Mouse (Mus musculus): ENCODE data around the gene Nbea. TPM values are rescaled to one million over a fixed set of nuclear protein-coding genes. Genes with fewer than 3 reads are reported as not detected.

Nbea gene
- total RNA-seq, 4 experiments from 2014 or later, result 150 to 189 (median 170) TPM

DNA sequence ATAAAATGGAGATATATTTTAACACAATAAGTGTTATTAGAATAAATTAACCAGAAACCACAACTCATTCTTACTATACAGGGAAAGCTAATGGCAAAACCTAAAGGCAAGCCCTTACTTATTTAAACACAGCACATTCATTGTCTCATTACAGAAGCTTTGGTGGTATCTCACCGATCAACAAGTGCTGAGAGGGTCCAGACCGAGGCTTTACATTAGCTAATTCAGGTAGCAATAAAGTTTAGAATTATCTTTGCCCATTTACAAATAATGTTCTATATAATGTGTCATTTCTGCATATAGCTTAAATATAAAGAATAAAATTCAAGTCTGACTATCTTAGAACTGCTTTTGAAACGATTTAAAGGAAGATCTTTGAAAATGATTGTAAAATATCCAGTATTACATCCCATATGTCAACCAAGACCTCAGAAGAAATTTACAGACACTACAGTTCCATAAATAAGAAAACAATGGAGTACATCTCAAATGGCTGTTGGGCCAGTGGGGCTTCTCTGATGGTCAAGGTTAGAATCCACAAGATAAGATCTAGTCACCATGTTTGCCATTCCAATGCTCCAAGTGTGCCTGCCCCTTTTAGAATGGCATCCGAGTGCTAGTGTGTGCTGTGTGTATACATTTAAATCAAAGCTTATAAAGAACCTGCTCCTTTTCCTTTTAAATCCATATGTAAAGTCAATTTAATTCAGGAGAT is 398.1 kb downstream of the Nbea start:
- no peak for DNase-seq (ENCODE audit: low spot score in 2 of 2)

DNA sequence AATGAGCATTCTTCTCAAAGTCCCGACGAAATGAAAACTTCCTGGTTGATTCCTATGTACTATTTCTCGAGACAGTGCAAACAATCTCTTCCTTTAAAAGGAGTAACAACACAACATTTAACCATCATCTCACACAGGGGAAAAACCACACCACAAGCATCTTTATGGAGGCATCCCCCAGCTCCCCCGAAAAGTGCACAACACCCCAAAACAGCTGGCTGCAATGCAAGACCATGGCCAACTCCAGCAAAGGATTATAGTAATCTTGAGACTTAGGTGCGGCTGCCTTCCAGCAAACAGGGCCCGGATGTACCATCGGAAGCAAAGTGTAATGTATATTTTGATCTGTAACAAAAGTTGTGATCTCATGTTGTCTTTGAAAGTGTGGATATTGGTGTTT is 399.4 kb downstream of the Nbea start:
- DNase-seq (ENCODE audit: low spot score in 2 of 2), result no peak

DNA sequence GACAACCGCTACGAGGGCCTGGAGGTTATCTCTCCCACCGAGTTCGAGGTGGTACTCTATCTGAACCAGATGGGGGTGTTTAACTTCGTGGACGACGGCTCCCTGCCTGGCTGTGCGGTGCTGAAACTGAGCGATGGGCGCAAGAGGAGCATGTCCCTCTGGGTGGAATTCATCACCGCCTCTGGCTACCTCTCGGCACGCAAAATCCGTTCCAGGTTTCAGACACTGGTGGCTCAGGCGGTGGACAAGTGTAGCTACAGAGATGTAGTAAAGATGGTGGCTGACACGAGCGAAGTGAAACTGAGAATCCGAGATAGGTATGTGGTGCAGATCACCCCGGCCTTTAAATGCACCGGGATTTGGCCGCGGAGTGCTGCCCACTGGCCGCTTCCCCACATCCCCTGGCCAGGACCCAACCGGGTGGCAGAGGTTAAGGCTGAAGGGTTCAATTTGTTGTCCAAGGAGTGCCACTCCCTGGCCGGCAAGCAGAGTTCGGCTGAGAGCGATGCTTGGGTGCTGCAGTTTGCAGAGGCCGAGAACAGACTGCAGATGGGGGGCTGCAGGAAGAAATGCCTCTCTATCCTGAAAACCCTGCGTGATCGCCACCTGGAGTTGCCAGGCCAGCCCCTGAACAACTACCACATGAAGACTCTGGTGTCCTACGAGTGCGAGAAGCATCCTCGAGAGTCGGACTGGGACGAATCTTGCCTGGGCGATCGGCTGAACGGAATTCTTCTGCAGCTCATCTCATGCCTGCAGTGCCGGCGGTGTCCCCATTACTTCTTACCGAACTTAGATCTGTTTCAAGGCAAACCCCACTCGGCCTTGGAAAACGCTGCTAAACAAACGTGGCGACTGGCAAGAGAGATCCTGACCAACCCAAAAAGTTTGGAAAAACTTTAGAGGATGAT is 400.1 kb downstream of the Nbea start:
- no peak for DNase-seq (ENCODE audit: low spot score in 2 of 2)

DNA sequence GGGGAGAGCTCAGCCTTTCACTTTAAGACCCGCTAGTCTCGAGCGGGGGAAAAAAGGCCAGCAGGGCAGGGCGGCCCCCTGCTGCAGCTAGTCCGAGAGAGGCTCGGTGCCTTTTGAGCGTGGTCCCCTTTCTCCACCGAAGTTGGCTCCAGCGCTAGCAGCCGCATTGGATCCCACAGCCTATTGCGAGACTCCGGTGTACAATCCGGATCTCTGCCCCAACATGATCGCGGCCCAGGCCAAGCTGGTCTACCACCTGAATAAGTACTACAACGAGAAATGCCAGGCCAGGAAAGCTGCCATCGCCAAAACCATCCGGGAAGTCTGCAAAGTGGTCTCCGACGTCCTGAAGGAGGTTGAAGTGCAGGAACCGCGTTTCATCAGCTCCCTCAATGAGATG is 400.7 kb downstream of the Nbea start:
- DNase-seq (ENCODE audit: low spot score in 2 of 2), result no peak

DNA sequence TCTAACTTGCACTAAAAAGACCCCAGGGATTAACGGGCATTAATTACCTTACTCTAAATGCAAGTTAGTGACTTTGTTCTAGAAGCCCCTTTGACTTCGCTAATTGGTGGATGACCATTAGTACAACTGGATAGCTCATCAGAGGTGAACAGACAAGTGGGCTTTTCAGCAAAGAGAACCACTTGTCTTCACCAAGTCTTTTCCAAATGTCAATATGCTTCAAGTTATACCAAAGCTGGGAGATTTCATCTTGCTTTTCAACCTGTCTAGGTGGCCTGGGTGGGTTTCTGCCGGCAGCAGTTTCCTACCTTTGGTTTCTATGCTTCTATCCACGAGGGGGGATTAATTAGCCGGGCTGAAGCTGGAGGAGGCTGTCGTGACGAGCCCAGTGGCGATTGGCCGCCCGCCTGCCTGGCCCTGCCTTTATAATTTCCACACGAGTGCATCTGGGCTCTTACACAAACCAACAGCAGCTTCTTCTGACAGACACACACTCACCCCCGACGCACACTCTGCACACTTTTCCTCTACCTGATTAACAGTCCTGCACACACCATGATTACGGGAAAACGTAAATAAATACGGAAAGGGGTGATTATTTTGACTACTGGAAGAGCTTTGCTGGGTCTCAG is 401.3 kb downstream of the Nbea start, which contains the start of gene Mab21l1:
Gene Mab21l1 (plus strand): TSS at position 455 of the 632 bp plus-strand sequence.
- DNase-seq (ENCODE audit: low spot score in 2 of 2), result no peak

DNA sequence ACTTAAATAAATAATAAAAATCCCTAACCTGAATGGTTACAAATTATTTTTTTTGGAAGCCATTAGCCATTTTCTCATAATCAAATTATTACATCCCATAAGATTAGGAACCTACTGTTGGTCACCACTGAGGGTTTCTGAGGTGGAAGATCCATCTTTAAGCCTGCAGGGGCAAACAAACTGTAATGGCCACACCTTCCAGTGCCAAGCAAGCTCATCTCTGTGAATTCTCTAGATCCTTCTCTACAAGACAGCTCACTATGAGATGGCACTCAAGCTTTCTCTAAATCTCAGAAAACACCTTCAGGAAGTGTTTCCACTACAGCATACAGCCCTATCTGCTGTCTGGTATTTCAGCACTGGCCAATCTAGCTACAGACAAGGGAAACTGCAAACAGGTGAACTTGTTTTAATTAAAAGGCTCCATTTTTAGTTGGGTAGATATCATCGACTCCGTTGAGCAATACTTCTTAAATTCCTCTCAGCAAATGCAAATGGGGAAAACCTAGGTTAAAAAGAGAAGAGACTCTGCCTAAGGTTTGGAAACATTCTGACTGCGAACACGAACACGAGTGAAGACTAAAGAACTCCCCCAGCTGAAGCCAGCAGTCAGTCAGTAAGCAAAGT is 402.0 kb downstream of the Nbea start:
- no peak for DNase-seq (ENCODE audit: low spot score in 2 of 2)

DNA sequence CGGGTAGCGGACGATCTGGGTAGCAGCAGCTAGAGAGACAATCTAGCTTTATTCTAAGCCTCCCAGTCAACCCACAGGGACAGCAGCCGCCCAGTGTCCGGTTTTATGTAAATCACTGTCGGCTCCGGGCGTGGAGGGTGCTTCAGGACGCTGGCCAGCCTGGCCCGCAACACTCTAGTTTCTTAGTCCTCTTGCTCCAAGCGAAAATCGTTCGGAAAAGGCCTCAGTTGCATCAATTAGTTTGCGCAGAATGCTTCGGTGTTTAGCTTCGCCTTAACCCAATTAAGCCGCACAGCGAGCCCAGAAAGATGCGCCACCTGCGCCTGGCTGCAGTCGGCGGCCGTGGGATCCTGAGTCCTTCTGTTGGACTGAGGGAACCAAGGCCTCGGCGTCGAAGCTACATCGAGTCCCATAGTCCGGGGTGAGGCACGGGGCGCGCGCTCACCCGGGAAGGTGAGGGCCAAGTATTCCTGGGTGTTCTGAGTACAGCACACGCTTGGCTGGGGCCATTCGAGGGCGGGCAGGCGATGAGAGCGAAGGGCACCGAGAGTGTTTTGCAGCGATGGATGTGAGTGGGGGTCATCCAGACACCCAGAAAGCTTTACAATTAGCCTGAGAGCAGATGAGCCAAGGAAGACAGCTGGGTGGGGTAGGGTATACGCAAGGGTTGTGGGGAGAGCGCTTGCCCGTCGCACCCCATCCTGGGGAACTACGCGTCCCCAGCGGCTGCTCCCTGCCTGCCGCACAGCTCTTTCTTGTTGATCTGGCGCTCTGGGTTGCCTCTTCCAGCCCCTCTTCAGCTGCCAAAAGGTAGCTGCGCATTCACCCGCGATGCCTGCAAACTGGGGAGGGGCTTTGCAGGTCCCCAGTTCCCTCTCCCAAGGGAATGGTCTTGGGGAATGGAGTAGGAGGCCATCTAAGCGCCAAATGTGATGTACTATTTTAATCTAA is 403.1 kb downstream of the Nbea start:
- DNase-seq (ENCODE audit: low spot score in 2 of 2), result no peak

DNA sequence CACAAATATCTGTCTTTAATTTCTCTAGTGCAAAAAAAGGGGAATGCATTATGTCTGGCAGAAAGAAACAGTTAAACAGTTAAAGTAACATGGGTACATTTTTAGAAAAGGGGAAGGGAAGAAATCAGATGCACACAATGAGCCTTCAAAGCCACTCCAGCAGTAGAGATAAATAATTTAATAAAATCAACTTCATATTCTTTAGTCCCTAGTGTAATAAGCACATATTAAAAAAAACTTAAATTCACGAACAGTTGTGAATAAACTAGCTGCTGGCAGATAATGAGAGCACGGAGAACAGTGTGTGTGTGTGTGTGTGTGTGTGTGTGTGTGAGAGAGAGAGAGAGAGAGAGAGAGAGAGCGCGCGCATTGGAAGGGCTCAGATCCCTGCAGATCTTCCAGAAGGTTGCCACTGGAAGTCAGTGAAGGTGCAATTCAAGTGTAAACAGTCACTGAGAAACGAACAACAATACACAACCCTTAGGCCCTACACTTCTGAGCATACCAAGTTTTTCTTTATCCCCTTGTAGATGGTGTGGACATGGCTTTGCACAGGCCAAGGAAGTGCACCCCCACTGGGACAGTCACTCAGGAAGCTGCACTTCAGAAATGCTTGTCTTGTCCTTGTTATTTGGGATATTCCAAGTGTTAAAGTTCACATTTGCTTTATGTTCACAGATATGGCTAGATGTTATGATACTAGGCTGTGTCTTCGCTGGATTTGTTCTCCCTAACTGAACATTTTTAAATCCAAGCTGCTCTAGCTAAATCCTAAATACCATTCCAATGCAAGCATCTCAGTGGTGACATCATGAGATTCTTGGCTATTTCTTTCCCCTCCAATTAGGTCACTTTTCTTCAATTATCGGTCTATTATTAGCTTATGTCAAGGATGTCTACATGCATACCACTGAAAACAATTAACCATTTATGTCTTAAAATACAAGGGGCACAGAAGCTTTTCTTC is 404.5 kb downstream of the Nbea start:
- no peak for DNase-seq (ENCODE audit: low spot score in 2 of 2)

DNA sequence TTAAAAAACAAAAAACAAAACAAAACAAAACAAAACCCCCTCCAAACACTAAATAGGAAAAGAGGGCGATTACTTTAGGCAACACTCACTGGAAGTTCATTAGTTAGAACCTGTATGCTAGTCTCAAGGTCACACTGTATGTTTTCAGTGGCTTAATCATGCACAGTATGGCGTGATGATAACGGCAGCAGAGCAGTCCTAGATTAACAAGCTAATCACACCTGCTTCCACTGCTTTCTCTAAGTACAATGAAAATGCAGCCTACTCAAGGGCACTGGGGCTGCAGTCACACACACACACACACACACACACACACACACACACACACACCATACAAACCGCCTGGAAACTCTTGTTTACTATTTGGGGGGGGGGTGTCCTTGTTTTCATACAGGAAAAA is 406.0 kb downstream of the Nbea start:
- DNase-seq (ENCODE audit: low spot score in 2 of 2), result no peak

DNA sequence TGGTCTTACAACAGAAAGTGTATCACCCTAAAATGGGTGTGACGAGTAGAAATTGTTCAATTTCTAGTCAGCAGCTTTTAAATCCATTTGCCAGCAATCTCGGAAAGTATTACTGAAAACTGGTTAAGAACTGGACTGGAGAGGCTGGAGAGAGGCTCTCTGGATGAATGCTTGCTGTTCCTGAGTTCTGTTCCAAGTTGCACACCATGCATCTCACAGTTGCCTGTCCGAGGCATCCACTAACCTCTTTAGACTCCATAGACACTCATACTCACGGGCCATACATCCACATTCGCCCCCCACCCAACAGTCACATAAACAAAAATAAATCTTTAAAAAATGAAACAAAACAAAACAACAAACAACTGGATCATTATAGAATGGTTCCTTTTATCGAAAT is 407.7 kb downstream of the Nbea start:
- DNase-seq (ENCODE audit: low spot score in 2 of 2), result no peak

DNA sequence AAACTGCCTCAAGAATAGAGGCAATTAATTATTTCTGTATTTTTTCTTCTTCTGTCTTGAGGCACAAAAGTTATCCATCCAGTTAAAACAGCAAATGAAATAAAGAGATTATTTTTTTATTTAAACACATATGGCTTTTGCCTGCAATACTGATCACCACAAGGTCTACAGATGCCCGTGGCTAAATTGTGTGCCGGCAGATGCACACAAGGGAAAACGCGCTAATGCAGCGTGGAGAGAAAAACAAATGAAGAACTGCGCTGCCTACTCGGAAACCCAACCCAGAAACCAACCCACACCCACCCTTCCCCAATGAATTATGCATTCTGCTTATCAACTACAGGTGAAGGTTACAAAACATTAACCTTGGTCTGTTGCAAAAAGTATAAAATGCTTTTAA is 408.3 kb downstream of the Nbea start:
- DNase-seq (ENCODE audit: low spot score in 2 of 2), result no peak

DNA sequence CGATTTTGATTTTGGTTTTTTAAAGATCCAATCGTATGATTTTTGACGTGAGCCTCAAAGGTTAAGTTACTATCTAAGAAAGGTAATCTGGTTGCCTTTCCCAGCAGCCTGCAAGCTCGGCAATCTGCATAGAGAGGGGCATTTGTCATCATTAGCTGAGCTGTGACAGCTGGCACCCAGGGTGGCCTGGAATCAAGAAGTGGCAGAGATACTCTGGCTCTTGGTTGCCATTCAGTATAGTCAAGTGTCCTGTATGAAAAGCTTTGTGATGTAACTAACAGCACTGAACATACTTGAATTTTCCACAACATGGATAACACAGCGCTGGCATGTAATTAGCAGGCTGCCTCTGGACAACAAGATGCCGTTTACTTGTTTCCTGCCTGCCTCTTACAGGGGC is 409.3 kb downstream of the Nbea start:
- no peak for DNase-seq (ENCODE audit: low spot score in 2 of 2)

DNA sequence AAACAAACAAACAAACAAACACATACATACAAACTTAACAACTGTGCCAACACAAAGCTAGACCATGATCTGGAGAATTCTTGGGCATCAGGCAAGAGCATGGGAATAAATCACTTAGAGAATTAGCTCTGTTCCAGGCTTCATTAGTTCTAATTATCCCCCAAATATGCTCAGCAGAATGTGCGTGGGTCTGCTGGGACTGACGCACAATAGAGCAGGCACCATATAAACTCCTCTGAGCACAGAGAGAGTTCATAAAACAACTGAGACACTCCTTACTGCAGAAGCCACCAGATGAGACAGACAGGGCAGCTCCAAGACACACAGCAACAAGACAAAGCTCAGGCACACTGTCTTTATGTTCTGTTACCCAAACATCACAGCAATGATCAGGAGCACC is 414.2 kb downstream of the Nbea start:
- DNase-seq (ENCODE audit: low spot score in 2 of 2), result no peak

DNA sequence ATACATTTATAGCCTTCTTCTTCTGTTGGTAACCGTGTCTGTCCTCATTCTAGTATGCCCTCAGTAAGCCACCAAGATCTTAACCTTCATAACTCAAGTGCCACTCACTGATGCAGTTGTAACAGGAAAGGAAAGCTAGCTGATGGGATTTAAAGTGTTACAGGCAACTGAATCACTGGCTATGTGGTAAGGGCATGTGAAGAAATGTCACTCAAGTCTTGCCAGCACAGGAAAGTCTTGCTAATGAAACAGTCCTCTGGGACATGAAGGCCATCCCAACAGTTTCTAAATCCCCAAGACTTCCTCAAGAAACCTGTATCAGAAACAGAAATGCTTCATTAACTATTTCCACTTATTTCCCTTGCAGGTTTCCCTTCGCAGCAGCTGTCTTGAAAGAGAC is 414.8 kb downstream of the Nbea start:
- DNase-seq (ENCODE audit: low spot score in 2 of 2), result no peak

DNA sequence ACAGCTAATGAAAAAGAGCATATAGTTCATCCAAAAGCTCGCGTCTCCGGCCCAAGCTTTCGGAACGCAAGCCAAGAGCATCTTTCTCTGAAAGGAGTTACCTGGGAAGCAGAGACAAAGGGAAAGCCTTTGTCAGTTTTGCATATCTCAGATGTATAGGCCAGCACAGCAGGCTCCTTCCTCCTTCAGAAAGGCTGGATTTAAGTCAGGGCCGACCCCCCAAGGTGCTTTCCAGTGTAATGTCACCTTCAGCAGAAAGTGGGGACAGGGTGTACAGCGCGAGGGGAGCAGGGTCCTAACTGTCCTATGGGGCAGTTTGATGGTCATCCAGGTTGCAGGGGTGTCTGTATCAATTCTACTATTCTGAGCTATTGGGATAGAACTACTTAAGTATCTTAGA is 419.9 kb downstream of the Nbea start:
- DNase-seq (ENCODE audit: low spot score in 2 of 2), result no peak

DNA sequence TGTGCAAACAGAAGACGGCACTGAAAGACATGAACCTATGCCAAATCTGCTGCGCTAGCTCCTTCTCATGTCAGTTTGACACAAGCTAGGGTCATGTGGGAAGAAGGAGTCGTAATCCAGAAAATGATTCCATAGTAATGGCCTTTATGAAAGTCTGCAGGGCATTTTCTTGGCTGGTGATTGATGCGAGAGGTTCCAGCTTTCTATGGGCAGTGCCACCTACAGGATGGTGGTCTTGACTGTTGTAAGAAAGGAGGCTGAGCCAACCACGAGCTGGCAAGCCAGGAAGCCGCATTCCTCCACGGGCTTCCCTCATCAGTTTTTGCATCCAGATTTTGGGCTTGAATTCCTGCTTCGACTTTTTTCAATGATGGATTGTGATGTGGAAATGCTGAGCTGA is 425.2 kb downstream of the Nbea start:
- DNase-seq (ENCODE audit: low spot score in 2 of 2), result no peak

DNA sequence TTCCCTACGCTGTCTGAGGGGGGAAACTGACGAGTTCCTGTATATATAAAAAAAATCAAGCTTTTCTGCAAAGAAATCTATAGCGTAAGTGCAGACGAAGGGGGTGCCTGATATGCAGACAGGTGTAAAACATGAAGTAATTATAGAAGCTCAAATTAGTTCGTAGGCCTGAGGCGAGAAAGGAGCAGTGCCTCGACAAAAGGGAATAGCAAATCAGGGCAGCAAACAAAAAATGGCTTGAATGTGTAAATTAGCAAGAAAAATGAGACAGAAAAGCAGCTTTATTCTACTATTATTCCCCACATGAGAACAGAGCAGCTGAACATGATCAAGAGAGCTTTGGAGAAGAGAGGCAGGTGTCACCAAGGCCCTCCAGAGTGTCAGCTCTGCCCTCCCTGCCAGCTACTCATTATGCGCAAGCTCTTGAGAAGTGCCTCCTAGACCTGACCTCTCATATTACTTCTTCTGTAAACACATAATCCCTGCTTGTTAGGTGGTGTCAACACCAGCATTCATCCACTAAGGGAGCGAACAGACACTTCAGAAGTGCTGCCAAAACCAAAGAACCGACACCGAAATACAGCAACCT is 426.8 kb downstream of the Nbea start:
- DNase-seq (ENCODE audit: low spot score in 2 of 2), result no peak

DNA sequence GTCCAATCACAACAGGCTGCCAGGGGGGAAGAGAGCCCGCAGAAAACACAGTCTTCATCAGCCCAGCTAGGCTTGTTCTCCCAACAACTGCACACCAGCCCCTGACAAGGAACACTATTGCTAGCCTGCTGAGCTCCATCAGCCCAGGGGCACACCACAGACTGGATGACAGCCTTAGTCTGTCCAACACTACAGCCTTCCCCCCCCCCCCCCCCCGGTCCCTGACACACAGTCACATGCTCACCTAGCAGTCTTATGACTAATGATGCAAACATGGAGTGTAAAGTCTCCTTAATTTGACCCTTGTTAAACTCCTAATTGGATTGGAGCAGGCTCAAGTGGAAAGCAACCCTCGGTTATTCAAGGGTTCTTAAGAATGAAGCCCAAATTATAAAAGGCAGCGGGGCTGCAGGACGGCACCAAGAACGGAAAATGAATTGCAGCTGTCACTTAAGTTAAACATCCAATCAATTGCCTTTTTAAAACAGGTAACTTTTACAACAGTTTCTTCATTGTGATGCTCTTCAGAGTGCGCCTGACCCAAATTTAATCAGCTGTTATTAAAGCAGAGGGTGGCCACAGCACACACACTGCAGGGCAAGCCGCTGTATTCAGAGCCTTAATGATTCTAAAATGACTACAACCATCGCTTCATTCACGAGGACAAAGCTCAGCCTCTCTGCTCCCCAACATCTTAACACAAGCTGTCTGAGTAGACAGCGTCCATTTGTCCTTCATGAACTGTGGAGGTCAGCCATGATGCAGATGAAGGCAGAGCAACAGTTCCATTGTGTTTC is 427.5 kb downstream of the Nbea start:
- no peak for DNase-seq (ENCODE audit: low spot score in 2 of 2)

Data from left cerebral cortex, adult 8-10 months (tissue).